Mouse (Mus musculus) stomach, postnatal 0 days (tissue): ENCODE results near the gene 1110004F10Rik.

Source experiments
- CTCF ChIP-seq: IDR thresholded peaks from 2 replicates; pipeline ENCODE4 v1.5.1; 2016; ENCODE audit warnings: antibody characterized with exemption, low read depth, mild to moderate bottlenecking, moderate library complexity
- EP300 ChIP-seq: optimal IDR thresholded peaks from 2 replicates; pipeline ENCODE3; 2016; ENCODE audit warnings: antibody characterized with exemption

GRCm38 (mm10) chr7:116031718-116032595 lies 7.2 kb upstream of the 1110004F10Rik start:
- TF ChIP-seq CTCF (no peak), EP300 (no peak)
